Mouse (Mus musculus): ENCODE measurements around the gene Slc25a22.

DNA sequence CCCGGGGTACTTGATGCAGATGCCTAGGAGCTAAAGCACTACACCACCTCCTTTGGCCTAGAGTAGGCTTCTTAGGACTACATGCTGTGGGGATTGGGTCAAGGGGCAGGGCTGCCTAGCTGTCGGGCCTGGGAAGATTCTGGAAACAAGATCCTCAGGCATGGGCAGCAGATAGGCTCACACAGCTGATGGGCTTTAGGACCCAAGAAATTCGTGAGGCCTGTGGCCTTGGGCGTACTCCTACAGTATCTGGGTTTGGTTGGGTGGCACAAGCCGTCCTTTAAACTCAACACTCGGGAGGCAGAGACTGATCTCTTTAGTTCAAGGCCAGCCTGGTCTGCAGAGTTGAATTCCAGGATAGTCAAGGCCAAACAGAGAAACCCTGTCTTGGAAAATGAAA is 34.5 kb upstream of the Slc25a22 start:
- TF ChIP-seq CTCF (IDR thresholded peaks at IDR 0.05; ENCODE audit: extremely low read depth, insufficient read length, insufficient replicate concordance, low read depth, low read length) (no peak), POLR2A (IDR thresholded peaks at IDR 0.05; ENCODE audit: low read depth, low read length) (no peak)

All from small intestine, adult 2 months (tissue).